Mouse (Mus musculus) forebrain, embryonic 15.5 days (tissue): ENCODE measurements around the gene Dync1h1. TPM values are rescaled to one million over a fixed set of nuclear protein-coding genes. Genes with fewer than 3 reads are reported as not detected.

Source experiments
- ATAC-seq: fragments of 200-750 bp; cut with Nextera tagmentation; replicated peaks from 2 replicates; pipeline ENCODE4 v1.8.0; 2017; ENCODE audit warnings: mild to moderate bottlenecking, moderate TSS enrichment, moderate library complexity
- H3K27ac ChIP-seq: fragments of 300-500 bp; sonication (generic); replicated peaks from 2 replicates; pipeline ENCODE4 v1.5.1; 2015; ENCODE audit warnings: mild to moderate bottlenecking, inconsistent platforms
- H3K27me3 ChIP-seq: fragments of 300-500 bp; sonication (generic); 2 replicates; pipeline ENCODE4 v1.6.1; 2015; ENCODE audit warnings: inconsistent platforms
- H3K36me3 ChIP-seq: fragments of 300-500 bp; sonication (generic); 2 replicates; pipeline ENCODE4 v1.6.1; 2015; ENCODE audit warnings: mild to moderate bottlenecking, inconsistent platforms
- H3K4me1 ChIP-seq: fragments of 300-500 bp; sonication (generic); 2 replicates; pipeline ENCODE4 v1.6.1; 2015; ENCODE audit warnings: inconsistent platforms
- H3K4me2 ChIP-seq: fragments of 300-500 bp; sonication (generic); replicated peaks from 2 replicates; pipeline ENCODE4 v1.6.1; 2015; ENCODE audit warnings: mild to moderate bottlenecking, inconsistent platforms
- H3K4me3 ChIP-seq: fragments of 300-500 bp; sonication (generic); 2 replicates; pipeline ENCODE4 v1.5.1; 2015; ENCODE audit warnings: mild to moderate bottlenecking, inconsistent platforms
- H3K9ac ChIP-seq: fragments of 300-500 bp; sonication (generic); replicated peaks from 2 replicates; pipeline ENCODE4 v1.6.1; 2015; ENCODE audit warnings: mild to moderate bottlenecking, inconsistent platforms
- H3K9me3 ChIP-seq: fragments of 300-500 bp; sonication (generic); 2 replicates; pipeline ENCODE4 v1.6.1; 2016; ENCODE audit warnings: inconsistent platforms
- WGBS: fragments of 180-500 bp; shearing (Covaris S2); methylation state at CpG from one replicate; pipeline ENCODE4 v1.1.7; 2015; ENCODE audit warnings: mixed read lengths; 5-methylcytosine and 5-hydroxymethylcytosine counted together
- polyA plus RNA-seq: library from polyadenylated mRNA; unstranded; fragments of >200 nt; fragmentation: Nextera tagmentation; extraction: Ambion mirVana; gene quantifications from 2 replicates; pipeline ENCODE4 v1.2.1, GENCODE M21; 2015

Dync1h1 gene
- polyA plus RNA-seq, 1 experiment from 2014 or later, result 96.2 TPM

GRCm38 (mm10) chr12:110609153-110609497 lies 7.9 kb downstream of the Dync1h1 start:
- no peak for ATAC-seq
- Histone ChIP-seq H3K36me3 (peaks cover 19% of the 10 kb centered on the region), H3K9ac (no peak overlapping the region), H3K4me3 (no peak overlapping the region), H3K9me3 (no peaks in the 10 kb centered on the region), H3K27me3 (no peaks in the 10 kb centered on the region), H3K4me2 (no peak overlapping the region), H3K27ac (no peak overlapping the region), H3K4me1 (peaks cover 7% of the 10 kb centered on the region)
- WGBS, result 84% methylated on average over 9 of the region's 9 CpGs

DNA sequence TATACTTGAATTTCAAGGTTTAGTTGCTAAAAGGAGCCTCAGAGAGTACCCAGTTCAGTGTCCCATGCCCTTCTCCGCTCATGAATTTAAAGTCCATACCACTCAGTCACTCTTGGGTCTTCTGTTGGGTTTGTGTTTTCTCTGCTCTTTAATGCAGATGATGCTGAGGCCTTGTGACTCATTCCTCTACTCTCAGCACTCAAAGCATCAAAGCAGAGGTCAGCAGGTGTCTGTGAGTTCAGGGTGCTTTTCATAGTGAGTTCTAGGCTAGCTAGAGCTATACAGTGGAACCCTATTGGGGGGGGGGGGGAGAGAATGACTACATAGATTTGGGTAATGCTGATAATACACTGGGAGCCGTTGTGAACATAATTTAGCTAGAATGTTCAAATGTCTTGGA lies 9.5 kb downstream of the Dync1h1 start:
- Histone ChIP-seq H3K9ac (no peak overlapping the region), H3K36me3 (peaks cover 34% of the 10 kb centered on the region), H3K4me1 (no peaks in the 10 kb centered on the region), H3K4me3 (no peak overlapping the region), H3K9me3 (no peaks in the 10 kb centered on the region), H3K27me3 (no peaks in the 10 kb centered on the region), H3K27ac (no peak overlapping the region), H3K4me2 (no peak overlapping the region)
- no peak for ATAC-seq
- 94% methylated on average over 2 of the region's 2 CpGs for WGBS

DNA sequence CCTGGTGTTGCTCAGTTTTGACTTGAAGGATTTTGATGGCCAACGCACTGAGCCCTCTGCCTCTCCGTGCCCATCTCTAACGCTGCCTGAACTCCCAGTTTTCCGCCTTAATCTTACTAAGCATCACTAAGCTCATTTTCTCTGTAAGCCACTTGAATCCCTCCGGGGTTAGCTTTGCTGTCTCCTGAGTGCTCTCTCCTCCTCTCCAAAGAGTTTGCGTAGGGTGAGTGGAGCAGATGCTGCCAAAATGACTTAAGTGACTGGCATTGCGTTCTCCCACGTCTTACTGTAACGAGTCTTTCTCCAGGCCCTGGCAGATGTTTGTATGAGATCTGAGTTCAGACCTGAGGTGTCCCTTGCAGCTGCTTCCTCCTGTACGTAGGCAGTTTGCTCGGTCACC lies 28.8 kb downstream of the Dync1h1 start:
- ATAC-seq, result no peak
- Histone ChIP-seq H3K27ac (no peak overlapping the region), H3K4me3 (no peak overlapping the region), H3K4me1 (no peaks in the 10 kb centered on the region), H3K9me3 (no peaks in the 10 kb centered on the region), H3K4me2 (no peak overlapping the region), H3K27me3 (no peaks in the 10 kb centered on the region), H3K9ac (no peak overlapping the region), H3K36me3 (peaks cover 100% of the 10 kb centered on the region)
- 95% methylated on average over 11 of the region's 11 CpGs for WGBS

DNA sequence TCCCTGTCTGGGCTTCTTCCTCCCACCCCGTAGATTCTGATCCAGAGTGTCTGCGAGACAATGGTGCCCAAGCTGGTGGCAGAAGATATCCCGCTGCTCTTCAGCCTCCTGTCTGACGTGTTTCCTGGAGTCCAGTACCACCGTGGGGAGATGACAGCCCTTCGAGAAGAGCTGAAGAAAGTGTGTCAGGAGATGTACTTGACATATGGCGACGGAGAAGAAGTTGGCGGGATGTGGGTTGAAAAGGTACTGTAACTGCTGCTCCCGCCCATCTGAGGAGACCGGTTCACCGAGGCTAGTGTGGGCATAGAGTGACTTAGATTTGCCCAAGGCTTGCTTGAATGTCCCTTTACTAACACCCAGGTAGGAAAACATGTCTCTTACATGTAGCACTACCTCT lies 35.0 kb downstream of the Dync1h1 start:
- no peak for ATAC-seq
- WGBS, result 95% methylated on average over 12 of the region's 12 CpGs
- Histone ChIP-seq H3K27ac (no peak overlapping the region), H3K36me3 (peaks cover 100% of the 10 kb centered on the region), H3K4me3 (no peak overlapping the region), H3K4me1 (no peaks in the 10 kb centered on the region), H3K27me3 (no peaks in the 10 kb centered on the region), H3K4me2 (no peak overlapping the region), H3K9me3 (no peaks in the 10 kb centered on the region), H3K9ac (no peak overlapping the region)

- Histone ChIP-seq H3K4me1 (no peaks in the 10 kb centered on the region), H3K4me3 (no peak overlapping the region), H3K27me3 (no peaks in the 10 kb centered on the region), H3K27ac (no peak overlapping the region), H3K9me3 (no peaks in the 10 kb centered on the region), H3K36me3 (peaks cover 100% of the 10 kb centered on the region), H3K4me2 (no peak overlapping the region), H3K9ac (no peak overlapping the region)
- WGBS, result 92% methylated on average over 13 of the region's 13 CpGs
- ATAC-seq, result no peak
Observed at GRCm38 (mm10) chr12:110637507-110638114, 36.4 kb downstream of the Dync1h1 start.

DNA sequence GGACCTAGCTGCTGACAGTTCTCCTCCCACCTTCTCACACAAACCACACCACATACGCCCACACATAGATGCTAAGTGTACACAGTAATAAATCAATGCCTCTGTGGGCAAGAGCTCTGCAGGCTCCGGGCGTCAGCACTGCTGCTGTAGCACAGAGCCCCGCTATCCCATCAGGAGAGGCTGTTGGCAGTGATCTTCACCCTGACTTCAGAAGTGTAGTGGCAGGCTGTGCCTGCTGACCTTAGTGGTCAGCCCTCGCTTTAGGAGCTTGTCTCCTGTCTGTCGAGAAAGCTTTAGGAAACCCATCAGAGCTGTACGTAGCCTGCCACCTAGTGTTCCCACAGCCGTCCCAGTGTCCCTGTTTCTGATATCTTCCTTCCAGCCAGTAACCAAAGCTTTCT lies 49.0 kb downstream of the Dync1h1 start:
- H3K27ac ChIP-seq, result no peak overlapping the region

DNA sequence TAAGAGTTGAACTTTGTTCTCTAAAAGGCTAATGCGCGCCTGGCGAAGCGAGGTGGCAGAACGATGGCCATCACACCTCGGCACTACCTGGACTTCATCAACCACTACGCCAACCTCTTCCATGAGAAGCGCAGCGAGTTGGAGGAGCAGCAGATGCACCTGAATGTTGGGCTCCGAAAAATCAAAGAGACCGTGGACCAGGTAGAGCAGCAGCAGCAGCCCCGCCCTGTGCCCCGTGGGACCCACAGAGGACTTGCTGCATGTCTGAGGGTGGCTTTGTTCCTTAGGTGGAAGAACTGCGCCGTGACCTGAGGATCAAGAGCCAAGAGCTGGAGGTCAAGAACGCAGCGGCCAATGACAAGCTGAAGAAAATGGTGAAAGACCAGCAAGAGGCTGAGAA lies 50.2 kb downstream of the Dync1h1 start:
- Histone ChIP-seq H3K27ac (no peak overlapping the region), H3K4me2 (no peak overlapping the region), H3K4me3 (no peak overlapping the region), H3K9me3 (no peaks in the 10 kb centered on the region), H3K36me3 (peaks cover 96% of the 10 kb centered on the region), H3K9ac (no peak overlapping the region), H3K27me3 (no peaks in the 10 kb centered on the region), H3K4me1 (no peaks in the 10 kb centered on the region)
- WGBS, result 95% methylated on average over 17 of the region's 17 CpGs
- ATAC-seq, result no peak

More for the DNA sequence above, 49.0 kb downstream of the Dync1h1 start:
- WGBS, result 84% methylated on average over 8 of the region's 8 CpGs
- Histone ChIP-seq H3K4me1 (no peaks in the 10 kb centered on the region), H3K4me3 (no peak overlapping the region), H3K4me2 (no peak overlapping the region), H3K36me3 (peaks cover 96% of the 10 kb centered on the region), H3K9ac (no peak overlapping the region), H3K9me3 (no peaks in the 10 kb centered on the region), H3K27me3 (no peaks in the 10 kb centered on the region)
- ATAC-seq, result no peak

DNA sequence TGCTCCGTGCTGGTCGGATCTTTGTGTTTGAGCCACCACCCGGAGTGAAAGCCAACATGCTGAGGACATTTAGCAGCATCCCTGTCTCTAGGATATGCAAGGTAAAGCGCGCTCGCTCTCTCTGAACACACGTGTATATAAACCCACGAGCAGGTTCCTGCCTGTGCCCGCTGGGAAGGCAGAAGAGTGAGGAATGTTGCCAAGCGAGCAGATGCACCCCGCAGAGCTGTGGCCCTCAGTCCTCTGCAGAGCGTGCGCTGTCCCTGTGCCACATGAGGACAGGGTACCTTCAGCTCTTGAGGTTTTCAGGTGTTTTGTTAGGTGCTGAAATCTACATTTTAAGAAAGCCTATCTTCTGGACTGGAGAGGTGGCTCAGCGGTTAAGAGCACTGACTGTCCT lies 60.5 kb downstream of the Dync1h1 start:
- H3K9me3 ChIP-seq, result no peaks in the 10 kb centered on the region
- WGBS, result 94% methylated on average over 14 of the region's 14 CpGs
- H3K9ac ChIP-seq, result no peak overlapping the region
- peaks cover 99% of the 10 kb centered on the region for H3K36me3 ChIP-seq
- no peak overlapping the region for H3K27ac ChIP-seq
- no peak for ATAC-seq
- H3K4me3 ChIP-seq, result no peak overlapping the region
- no peak overlapping the region for H3K4me2 ChIP-seq
- H3K27me3 ChIP-seq, result no peaks in the 10 kb centered on the region
- no peaks in the 10 kb centered on the region for H3K4me1 ChIP-seq

DNA sequence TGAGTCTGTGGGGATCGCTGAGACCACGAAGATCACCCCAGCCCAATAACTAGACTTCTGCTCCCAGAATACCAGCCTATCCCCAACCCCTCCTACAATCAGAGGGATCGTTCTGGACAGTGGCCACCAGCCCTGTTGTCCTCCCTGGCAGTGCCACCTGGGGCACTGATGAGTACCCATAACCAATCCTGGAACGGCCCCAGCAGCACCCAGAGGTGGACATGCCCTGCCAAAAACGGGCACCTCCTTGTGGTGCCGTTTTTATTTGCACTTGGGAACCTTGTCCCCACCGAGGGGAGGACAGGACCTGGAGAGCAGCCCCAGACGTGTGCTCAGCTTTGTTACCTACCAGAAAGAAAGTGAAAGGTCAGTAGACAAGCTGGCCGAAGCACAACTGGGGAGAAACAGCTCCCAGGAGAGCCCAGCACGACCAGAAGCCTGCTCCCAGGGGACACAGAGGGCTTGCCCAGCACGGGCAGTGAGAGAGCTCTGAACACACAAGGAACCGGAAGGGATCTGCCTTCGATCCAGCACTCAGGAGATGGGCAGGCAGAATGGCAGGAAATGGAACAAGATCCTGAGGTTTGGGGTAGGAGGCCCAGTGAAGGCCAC lies 66.3 kb downstream of the Dync1h1 start:
- Histone ChIP-seq H3K4me1 (no peaks in the 10 kb centered on the region), H3K4me2 (no peak overlapping the region), H3K27ac (no peak overlapping the region), H3K27me3 (no peaks in the 10 kb centered on the region), H3K4me3 (no peak overlapping the region), H3K9ac (no peak overlapping the region), H3K9me3 (no peaks in the 10 kb centered on the region), H3K36me3 (peaks cover 77% of the 10 kb centered on the region)
- 89% methylated on average over 13 of the region's 13 CpGs for WGBS
- ATAC-seq, result no peak

- H3K9me3 ChIP-seq, result no peaks in the 10 kb centered on the region
- ATAC-seq, result no peak
Observed at GRCm38 (mm10) chr12:110674243-110674642, 73.0 kb downstream of the Dync1h1 start.

GRCm38 (mm10) chr12:110681191-110681590 lies 79.9 kb downstream of the Dync1h1 start:
- Histone ChIP-seq H3K9me3 (no peaks in the 10 kb centered on the region), H3K4me1 (no peaks in the 10 kb centered on the region), H3K27me3 (no peaks in the 10 kb centered on the region), H3K4me3 (no peak overlapping the region), H3K4me2 (no peak overlapping the region), H3K9ac (no peak overlapping the region), H3K36me3 (peaks cover 5% of the 10 kb centered on the region; the same call in 1 of the 2 replicates), H3K27ac (no peak overlapping the region)
- 36% methylated on average over 7 of the region's 7 CpGs for WGBS
- ATAC-seq, result no peak

More at GRCm38 (mm10) chr12:110674243-110674642, 73.0 kb downstream of the Dync1h1 start:
- no peaks in the 10 kb centered on the region for H3K27me3 ChIP-seq
- no peaks in the 10 kb centered on the region for H3K4me1 ChIP-seq
- 51% methylated on average over 5 of the region's 5 CpGs for WGBS
- H3K4me2 ChIP-seq, result no peak overlapping the region
- H3K4me3 ChIP-seq, result no peak overlapping the region
- H3K27ac ChIP-seq, result no peak overlapping the region
- H3K9ac ChIP-seq, result no peak overlapping the region
- peaks cover 12% of the 10 kb centered on the region; the same call in 1 of the 2 replicates for H3K36me3 ChIP-seq

- no peaks in the 10 kb centered on the region for H3K27me3 ChIP-seq
- H3K9me3 ChIP-seq, result no peaks in the 10 kb centered on the region
- no peak overlapping the region for H3K9ac ChIP-seq
- H3K36me3 ChIP-seq, result peaks cover 11% of the 10 kb centered on the region; the same call in 1 of the 2 replicates
- H3K4me2 ChIP-seq, result no peak overlapping the region
- H3K4me1 ChIP-seq, result no peaks in the 10 kb centered on the region
- 54% methylated on average over 3 of the region's 3 CpGs for WGBS
- H3K4me3 ChIP-seq, result no peak overlapping the region
- no peak for ATAC-seq
- H3K27ac ChIP-seq, result no peak overlapping the region
Observed at GRCm38 (mm10) chr12:110681878-110682277, 80.6 kb downstream of the Dync1h1 start.
